Mouse (Mus musculus): ENCODE results near the gene Chl1. TPM values are rescaled to one million over a fixed set of nuclear protein-coding genes. Genes with fewer than 3 reads are reported as not detected.

Chl1 gene
- polyA plus RNA-seq, 1 experiment from 2014 or later, result 0.92 TPM

GRCm38 (mm10) chr6:103526945-103527777 lies 16.8 kb downstream of the Chl1 start:
- Histone ChIP-seq H3K27me3 (ENCODE audit: control insufficient read depth, insufficient read depth, low read length) (no peaks in the 10 kb centered on the region), H3K4me3 (ENCODE audit: low read depth, low read length) (no peak overlapping the region), H3K9me3 (ENCODE audit: control insufficient read depth, low read length) (no peaks in the 10 kb centered on the region), H3K4me1 (ENCODE audit: control insufficient read depth, insufficient read depth, low read length) (no peaks in the 10 kb centered on the region), H3K27ac (replicated peaks; ENCODE audit: low read depth, low read length) (no peak overlapping the region), H3K36me3 (ENCODE audit: control insufficient read depth, insufficient read depth, low read length) (no peaks in the 10 kb centered on the region), H3K4me2 (ENCODE audit: low read depth, severe bottlenecking) (no peak overlapping the region), H3K9ac (ENCODE audit: low read length) (no peak overlapping the region)
- WGBS, result 85% methylated on average over 8 of the region's 8 CpGs
- DNase-seq (ENCODE audit: low spot score), result no peak
- no peak for ATAC-seq (ENCODE audit: insufficient number of reproducible peaks, low FRiP score, low TSS enrichment, low read depth)

- ATAC-seq (ENCODE audit: insufficient number of reproducible peaks, low FRiP score, low TSS enrichment, low read depth) (no peak), DNase-seq (ENCODE audit: low spot score) (no peak)
- no peak overlapping the region for H3K27ac ChIP-seq (replicated peaks; ENCODE audit: low read depth, low read length)
- H3K4me2 ChIP-seq (ENCODE audit: low read depth, severe bottlenecking), result no peak overlapping the region
- H3K4me3 ChIP-seq (ENCODE audit: low read depth, low read length), result no peak overlapping the region
- H3K36me3 ChIP-seq (ENCODE audit: control insufficient read depth, insufficient read depth, low read length), result no peaks in the 10 kb centered on the region
- H3K9ac ChIP-seq (ENCODE audit: low read length), result no peak overlapping the region
- H3K4me1 ChIP-seq (ENCODE audit: control insufficient read depth, insufficient read depth, low read length), result no peaks in the 10 kb centered on the region
- H3K27me3 ChIP-seq (ENCODE audit: control insufficient read depth, insufficient read depth, low read length), result no peaks in the 10 kb centered on the region
- no peaks in the 10 kb centered on the region for H3K9me3 ChIP-seq (ENCODE audit: control insufficient read depth, low read length)
Measured at GRCm38 (mm10) chr6:103533048-103533447, 22.7 kb downstream of the Chl1 start.

- WGBS, result 89% methylated on average over 2 of the region's 2 CpGs
- Histone ChIP-seq H3K36me3 (ENCODE audit: control insufficient read depth, insufficient read depth, low read length) (no peaks in the 10 kb centered on the region), H3K4me3 (ENCODE audit: low read depth, low read length) (no peak overlapping the region), H3K27me3 (ENCODE audit: control insufficient read depth, insufficient read depth, low read length) (no peaks in the 10 kb centered on the region), H3K9me3 (ENCODE audit: control insufficient read depth, low read length) (no peaks in the 10 kb centered on the region), H3K4me2 (ENCODE audit: low read depth, severe bottlenecking) (no peak overlapping the region), H3K4me1 (ENCODE audit: control insufficient read depth, insufficient read depth, low read length) (no peaks in the 10 kb centered on the region), H3K9ac (ENCODE audit: low read length) (no peak overlapping the region), H3K27ac (replicated peaks; ENCODE audit: low read depth, low read length) (no peak overlapping the region)
- no peak for ATAC-seq (ENCODE audit: insufficient number of reproducible peaks, low FRiP score, low TSS enrichment, low read depth)
- DNase-seq (ENCODE audit: low spot score), result no peak
Measured at GRCm38 (mm10) chr6:103534027-103534426, 23.6 kb downstream of the Chl1 start.

DNA sequence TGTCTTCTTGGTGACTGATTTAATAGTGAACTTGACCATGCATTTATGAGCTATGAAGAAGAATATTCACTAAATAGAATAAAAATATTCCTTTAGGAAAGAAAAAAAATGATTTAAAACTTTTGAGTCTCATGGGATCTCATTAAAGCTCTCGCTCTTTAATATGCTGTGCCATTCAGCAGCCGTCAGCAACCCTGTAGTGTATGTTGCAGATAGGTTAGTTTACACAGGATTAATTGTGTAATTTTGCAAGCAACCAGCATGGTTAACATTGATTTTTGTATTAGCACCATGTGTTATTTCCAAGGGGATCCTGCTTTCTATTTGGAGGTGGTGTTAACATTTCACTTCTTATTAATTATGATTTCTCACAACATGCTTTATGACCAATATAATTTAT lies 32.2 kb downstream of the Chl1 start:
- ATAC-seq (ENCODE audit: insufficient number of reproducible peaks, low FRiP score, low TSS enrichment, low read depth) (no peak), DNase-seq (ENCODE audit: low spot score) (no peak)
- Histone ChIP-seq H3K4me1 (ENCODE audit: control insufficient read depth, insufficient read depth, low read length) (no peaks in the 10 kb centered on the region), H3K9me3 (ENCODE audit: control insufficient read depth, low read length) (no peaks in the 10 kb centered on the region), H3K27me3 (ENCODE audit: control insufficient read depth, insufficient read depth, low read length) (no peaks in the 10 kb centered on the region), H3K4me3 (ENCODE audit: low read depth, low read length) (no peak overlapping the region), H3K9ac (ENCODE audit: low read length) (no peak overlapping the region), H3K36me3 (ENCODE audit: control insufficient read depth, insufficient read depth, low read length) (no peaks in the 10 kb centered on the region), H3K27ac (replicated peaks; ENCODE audit: low read depth, low read length) (no peak overlapping the region), H3K4me2 (ENCODE audit: low read depth, severe bottlenecking) (no peak overlapping the region)
- 68% methylated on average over 2 of the region's 2 CpGs for WGBS

- H3K9me3 ChIP-seq (ENCODE audit: control insufficient read depth, low read length), result no peaks in the 10 kb centered on the region
- no peak overlapping the region for H3K27ac ChIP-seq (replicated peaks; ENCODE audit: low read depth, low read length)
- DNase-seq (ENCODE audit: low spot score) (no peak), ATAC-seq (ENCODE audit: insufficient number of reproducible peaks, low FRiP score, low TSS enrichment, low read depth) (no peak)
- no peak overlapping the region for H3K9ac ChIP-seq (ENCODE audit: low read length)
- no peaks in the 10 kb centered on the region for H3K27me3 ChIP-seq (ENCODE audit: control insufficient read depth, insufficient read depth, low read length)
- no peaks in the 10 kb centered on the region for H3K4me1 ChIP-seq (ENCODE audit: control insufficient read depth, insufficient read depth, low read length)
- no peak overlapping the region for H3K4me3 ChIP-seq (ENCODE audit: low read depth, low read length)
- H3K4me2 ChIP-seq (ENCODE audit: low read depth, severe bottlenecking), result no peak overlapping the region
- no peaks in the 10 kb centered on the region for H3K36me3 ChIP-seq (ENCODE audit: control insufficient read depth, insufficient read depth, low read length)
- 7% methylated on average over 1 of the region's 1 CpGs for WGBS
Measured at GRCm38 (mm10) chr6:103543753-103544152, 33.4 kb downstream of the Chl1 start.

- no peaks in the 10 kb centered on the region for H3K36me3 ChIP-seq (ENCODE audit: control insufficient read depth, insufficient read depth, low read length)
- H3K4me3 ChIP-seq (ENCODE audit: low read depth, low read length), result no peak overlapping the region
- H3K9ac ChIP-seq (ENCODE audit: low read length), result no peak overlapping the region
- no peak overlapping the region for H3K4me2 ChIP-seq (ENCODE audit: low read depth, severe bottlenecking)
- H3K4me1 ChIP-seq (ENCODE audit: control insufficient read depth, insufficient read depth, low read length), result no peaks in the 10 kb centered on the region
- no peaks in the 10 kb centered on the region for H3K27me3 ChIP-seq (ENCODE audit: control insufficient read depth, insufficient read depth, low read length)
- no peaks in the 10 kb centered on the region for H3K9me3 ChIP-seq (ENCODE audit: control insufficient read depth, low read length)
- WGBS, result 75% methylated on average over 3 of the region's 3 CpGs
- ATAC-seq (ENCODE audit: insufficient number of reproducible peaks, low FRiP score, low TSS enrichment, low read depth), result no peak
- H3K27ac ChIP-seq (replicated peaks; ENCODE audit: low read depth, low read length), result no peak overlapping the region
- no peak for DNase-seq (ENCODE audit: low spot score)
Measured at GRCm38 (mm10) chr6:103546314-103546713, 35.9 kb downstream of the Chl1 start.

DNA sequence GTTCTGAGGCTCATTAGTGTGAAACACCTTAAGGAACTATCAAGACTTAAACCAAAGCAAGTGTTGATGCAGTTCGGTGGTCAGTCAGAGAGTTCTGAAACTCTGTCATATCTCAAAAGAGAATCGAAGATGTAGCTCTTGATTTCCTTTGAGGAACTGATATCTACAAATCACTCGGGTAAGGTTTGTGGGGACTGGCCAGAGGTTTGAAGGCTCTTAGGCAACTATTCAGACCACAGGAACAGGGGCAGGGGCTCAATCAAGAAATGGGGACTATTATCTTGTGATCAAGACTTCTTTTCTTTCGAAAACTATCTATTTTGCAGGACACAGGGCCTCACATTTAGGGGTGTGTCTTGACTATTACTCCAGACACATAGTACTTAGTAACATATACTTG lies 39.5 kb downstream of the Chl1 start:
- DNase-seq (ENCODE audit: low spot score) (no peak), ATAC-seq (ENCODE audit: insufficient number of reproducible peaks, low FRiP score, low TSS enrichment, low read depth) (no peak)
- Histone ChIP-seq H3K4me3 (ENCODE audit: low read depth, low read length) (no peak overlapping the region), H3K36me3 (ENCODE audit: control insufficient read depth, insufficient read depth, low read length) (no peaks in the 10 kb centered on the region), H3K9me3 (ENCODE audit: control insufficient read depth, low read length) (no peaks in the 10 kb centered on the region), H3K27me3 (ENCODE audit: control insufficient read depth, insufficient read depth, low read length) (no peaks in the 10 kb centered on the region), H3K4me2 (ENCODE audit: low read depth, severe bottlenecking) (no peak overlapping the region), H3K27ac (replicated peaks; ENCODE audit: low read depth, low read length) (no peak overlapping the region), H3K9ac (ENCODE audit: low read length) (no peak overlapping the region), H3K4me1 (ENCODE audit: control insufficient read depth, insufficient read depth, low read length) (no peaks in the 10 kb centered on the region)
- 86% methylated on average over 4 of the region's 4 CpGs for WGBS

DNA sequence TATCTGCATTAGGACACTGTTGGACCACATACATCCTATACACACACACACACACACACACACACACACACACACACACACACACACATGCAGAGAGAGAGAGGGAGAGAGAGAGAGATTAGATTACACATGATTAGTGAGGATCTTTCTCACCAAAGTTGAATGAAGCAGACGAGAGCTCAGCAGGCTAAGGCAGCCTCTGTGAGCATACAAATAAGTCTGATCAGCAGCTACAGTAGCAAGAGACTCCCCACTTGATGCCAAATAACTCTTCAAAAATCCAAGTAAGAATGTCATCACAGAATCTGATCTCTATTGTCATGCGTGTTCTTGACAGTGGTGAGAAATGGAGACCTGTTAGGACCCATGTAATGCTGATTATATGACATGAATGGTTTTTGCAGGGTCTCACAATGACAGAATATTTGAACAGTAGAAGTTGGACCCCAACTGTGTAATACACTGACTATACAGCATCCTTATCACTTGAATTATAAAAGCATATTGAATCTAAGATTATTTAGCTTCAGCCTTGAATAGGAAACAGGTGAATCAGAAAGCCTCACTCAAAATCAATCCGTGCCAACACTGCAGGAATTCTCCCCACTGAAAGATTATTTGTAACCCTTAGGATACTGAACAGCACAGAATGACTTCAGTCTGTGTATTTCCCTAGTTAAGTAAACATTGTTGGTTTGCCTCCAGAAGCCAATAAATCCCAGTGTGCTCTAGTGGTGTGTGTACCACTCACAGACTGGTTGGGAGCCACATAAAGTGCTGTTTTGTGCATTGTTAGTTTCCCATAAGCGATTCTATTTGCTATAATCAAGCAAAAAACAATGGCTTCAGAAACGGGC lies 47.9 kb downstream of the Chl1 start:
- Histone ChIP-seq H3K27ac (replicated peaks; ENCODE audit: low read depth, low read length) (no peak overlapping the region), H3K36me3 (ENCODE audit: control insufficient read depth, insufficient read depth, low read length) (no peaks in the 10 kb centered on the region), H3K4me1 (ENCODE audit: control insufficient read depth, insufficient read depth, low read length) (no peaks in the 10 kb centered on the region), H3K27me3 (ENCODE audit: control insufficient read depth, insufficient read depth, low read length) (no peaks in the 10 kb centered on the region), H3K4me2 (ENCODE audit: low read depth, severe bottlenecking) (no peak overlapping the region), H3K9me3 (ENCODE audit: control insufficient read depth, low read length) (no peaks in the 10 kb centered on the region), H3K9ac (ENCODE audit: low read length) (no peak overlapping the region), H3K4me3 (ENCODE audit: low read depth, low read length) (no peak overlapping the region)
- WGBS, result 76% methylated on average over 5 of the region's 5 CpGs
- ATAC-seq (ENCODE audit: insufficient number of reproducible peaks, low FRiP score, low TSS enrichment, low read depth), result no peak
- no peak for DNase-seq (ENCODE audit: low spot score)
